Mouse (Mus musculus) MEL (cell line): ENCODE results near the gene Sdad1.
A peak's percentile ranks its signal among the peaks of the same experiment; 100 is the strongest.

Experiments used
- CHD2 ChIP-seq: IDR thresholded peaks from 2 replicates; pipeline ENCODE4 v1.6.1; 2011; ENCODE audit warnings: low read length, improper control_type of control experiment
- GATA1 ChIP-seq: IDR thresholded peaks from 2 replicates; pipeline ENCODE4 v1.6.1; 2011; ENCODE audit warnings: low read depth, low read length, improper control_type of control experiment
- RCOR1 ChIP-seq: IDR thresholded peaks from 2 replicates; pipeline ENCODE4 v1.6.1; 2012; ENCODE audit warnings: low read depth, mild to moderate bottlenecking, inconsistent platforms, low read length, improper control_type of control experiment

- peak; percentile 76 for TF ChIP-seq RCOR1
- peak; percentile 92 for TF ChIP-seq GATA1
- no peak for TF ChIP-seq CHD2
Measured at GRCm38 (mm10) chr5:92283107-92283506, 27.2 kb downstream of the Sdad1 start.
